In genomic region chr19:40383931-40384330, GRCm38 (mm10) we compare ENCODE assay signal across 12 mouse cellular contexts.
DNase-seq lines count a peak whose midpoint lies in the region; ATAC-seq and TF ChIP-seq lines count a peak whose summit lies in the region.
"Had no signal": no experiment of that assay in that cellular context is flagged by ENCODE, and none has a peak within 500 bp of the region (broad histone marks: within the 10 kb centered on the region; RNA-seq: fewer than 3 reads in every experiment).

No protein-coding gene starts in this region.

- TF ChIP-seq CTCF in forebrain, postnatal 0 days (IDR thresholded peaks at IDR 0.05; ENCODE audit: low read depth) = peak; percentile 48

- H3K27me3 ChIP-seq in forebrain, postnatal 0 days (ENCODE audit: insufficient read depth, low read length) = no peaks in the 10 kb centered on the region
- H3K27me3 ChIP-seq in forebrain, embryonic 11.5 days (ENCODE audit: control insufficient read depth, insufficient read depth, low read length) = no peaks in the 10 kb centered on the region
- H3K27me3 ChIP-seq: limb, embryonic 13.5 days; midbrain, embryonic 13.5 days had no signal

- peaks cover 13% of the 10 kb centered on the region; the same call in 1 of the 2 replicates for H3K36me3 ChIP-seq in forebrain, postnatal 0 days (ENCODE audit: insufficient read depth)
- H3K36me3 ChIP-seq in forebrain, embryonic 11.5 days (ENCODE audit: control insufficient read depth, insufficient read depth, low read length) = no peaks in the 10 kb centered on the region
- H3K36me3 ChIP-seq: forebrain, embryonic 10.5 days had no signal

- H3K4me2 ChIP-seq in forebrain, postnatal 0 days (ENCODE audit: low read depth) = no peak overlapping the region
- H3K4me2 ChIP-seq in forebrain, embryonic 11.5 days (ENCODE audit: low read depth, low read length, severe bottlenecking) = no peak overlapping the region
- H3K4me2 ChIP-seq: limb, embryonic 13.5 days; midbrain, embryonic 13.5 days had no signal

- no peak overlapping the region for H3K9ac ChIP-seq in forebrain, postnatal 0 days
- no peak overlapping the region for H3K9ac ChIP-seq in forebrain, embryonic 11.5 days (ENCODE audit: low read length)
- H3K9ac ChIP-seq: limb, embryonic 13.5 days; midbrain, embryonic 13.5 days had no signal

- no peak overlapping the region for H3K4me3 ChIP-seq in forebrain, postnatal 0 days (ENCODE audit: low read depth, low read length)
- H3K4me3 ChIP-seq in forebrain, embryonic 11.5 days (ENCODE audit: low read depth, low read length) = no peak overlapping the region
- H3K4me3 ChIP-seq: forebrain, embryonic 10.5 days; limb, embryonic 13.5 days; midbrain, embryonic 13.5 days had no signal

- WGBS in forebrain, postnatal 0 days = 44% methylated on average over 5 of the region's 5 CpGs
- WGBS in forebrain, embryonic 11.5 days = 37% methylated on average over 5 of the region's 5 CpGs

- DNase-seq in forebrain, postnatal 0 days = no peak
- no peak for DNase-seq in forebrain, embryonic 11.5 days (ENCODE audit: low spot score)
- DNase-seq in kidney, postnatal 10 days = peak; percentile 36
- DNase-seq in kidney, adult 9 months = no peak
- DNase-seq in 416B (ENCODE audit: low read depth) = peak; percentile 45
- DNase-seq in brain, adult 2 months (ENCODE audit: low read depth, low spot score) = peak; percentile 50
- DNase-seq in frontal cortex, postnatal 36 days (ENCODE audit: low spot score in 2 of 2) = no peak
- DNase-seq in kidney, adult 11 months = no peak
- DNase-seq: heart, adult 11 months had no signal

- no peak overlapping the region for H3K27ac ChIP-seq in forebrain, postnatal 0 days (ENCODE audit: low read depth, low read length)
- no peak overlapping the region for H3K27ac ChIP-seq in forebrain, embryonic 11.5 days (ENCODE audit: low read depth, low read length)
- H3K27ac ChIP-seq: forebrain, embryonic 10.5 days; limb, embryonic 13.5 days; midbrain, embryonic 13.5 days had no signal

- ATAC-seq in forebrain, postnatal 0 days = no peak
- ATAC-seq in forebrain, embryonic 11.5 days (replicated peaks; ENCODE audit: low FRiP score) = no peak
- ATAC-seq: midbrain, embryonic 13.5 days had no signal

- H3K9me3 ChIP-seq in forebrain, postnatal 0 days (ENCODE audit: low read length) = no peaks in the 10 kb centered on the region
- H3K9me3 ChIP-seq in forebrain, embryonic 11.5 days (ENCODE audit: control insufficient read depth, low read length) = no peaks in the 10 kb centered on the region
- H3K9me3 ChIP-seq: forebrain, embryonic 10.5 days; limb, embryonic 13.5 days; midbrain, embryonic 13.5 days had no signal

- H3K4me1 ChIP-seq in forebrain, postnatal 0 days (ENCODE audit: insufficient read depth) = peaks cover 5% of the 10 kb centered on the region; the same call in 1 of the 2 replicates
- H3K4me1 ChIP-seq in forebrain, embryonic 11.5 days (replicated peaks; ENCODE audit: control insufficient read depth, insufficient read depth, low read length) = no peaks in the 10 kb centered on the region
- H3K4me1 ChIP-seq: forebrain, embryonic 10.5 days; midbrain, embryonic 13.5 days had no signal

Comparison
In these comparisons a context has a peak if more than half of its experiments do, and no peak if none do; other contexts are left out.
1. DNase-seq: peak in kidney, postnatal 10 days (single experiment), 416B (single experiment) and brain, adult 2 months (single experiment); none in forebrain, postnatal 0 days (single experiment), forebrain, embryonic 11.5 days (single experiment), kidney, adult 9 months (single experiment), frontal cortex, postnatal 36 days (0 of 2) and kidney, adult 11 months (single experiment).